Mouse (Mus musculus) forebrain, embryonic 16.5 days (tissue): ENCODE measurements around the gene Nars2. TPM values are rescaled to one million over a fixed set of nuclear protein-coding genes. Genes with fewer than 3 reads are reported as not detected.

Experiments
- ATAC-seq: fragments of 200-750 bp; cut with Nextera tagmentation; 2 replicates; pipeline ENCODE4 v1.8.0; 2017; ENCODE audit warnings: mild to moderate bottlenecking, moderate library complexity
- H3K27ac ChIP-seq: fragments of 300-500 bp; sonication (generic); 2 replicates; pipeline ENCODE4 v1.5.1; 2014; ENCODE audit warnings: low read length, control low read depth
- H3K27me3 ChIP-seq: fragments of 300-500 bp; sonication (generic); replicated peaks from 2 replicates; pipeline ENCODE4 v1.6.1; 2014; ENCODE audit warnings: low read length; ENCODE audit not compliant: control insufficient read depth, insufficient read depth
- H3K36me3 ChIP-seq: fragments of 300-500 bp; sonication (generic); 2 replicates; pipeline ENCODE4 v1.6.1; 2014; ENCODE audit not compliant: control insufficient read depth, insufficient read depth
- H3K4me1 ChIP-seq: fragments of 300-500 bp; sonication (generic); replicated peaks from 2 replicates; pipeline ENCODE4 v1.6.1; 2014; ENCODE audit warnings: low read length; ENCODE audit not compliant: control insufficient read depth, insufficient read depth
- H3K4me2 ChIP-seq: fragments of 300-500 bp; sonication (generic); 2 replicates; pipeline ENCODE4 v1.6.1; 2014; ENCODE audit warnings: mild to moderate bottlenecking, low read length, control low read depth
- H3K4me3 ChIP-seq: fragments of 300-500 bp; sonication (generic); replicated peaks from 2 replicates; pipeline ENCODE4 v1.5.1; 2014; ENCODE audit warnings: mild to moderate bottlenecking, low read length, control low read depth
- H3K9ac ChIP-seq: fragments of 300-500 bp; sonication (generic); replicated peaks from 2 replicates; pipeline ENCODE4 v1.6.1; 2014; ENCODE audit warnings: low read depth, low read length, control low read depth
- H3K9me3 ChIP-seq: fragments of 300-500 bp; sonication (generic); 2 replicates; pipeline ENCODE4 v1.6.1; 2016; ENCODE audit warnings: low read length; ENCODE audit not compliant: control insufficient read depth
- WGBS: fragments of 180-500 bp; shearing (Covaris S2); extraction: QIAGEN DNeasy Blood & Tissue Kit; methylation state at CpG from one replicate; pipeline ENCODE4 v1.1.7; 2014; 5-methylcytosine and 5-hydroxymethylcytosine counted together
- polyA plus RNA-seq: library from polyadenylated mRNA; unstranded; fragments of >200 nt; fragmentation: Nextera tagmentation; extraction: Ambion mirVana; gene quantifications from 2 replicates; pipeline ENCODE4 v1.2.1, GENCODE M21; 2015

Nars2 gene
- 22.2 and 30.4 TPM in 2 replicates for polyA plus RNA-seq

DNA sequence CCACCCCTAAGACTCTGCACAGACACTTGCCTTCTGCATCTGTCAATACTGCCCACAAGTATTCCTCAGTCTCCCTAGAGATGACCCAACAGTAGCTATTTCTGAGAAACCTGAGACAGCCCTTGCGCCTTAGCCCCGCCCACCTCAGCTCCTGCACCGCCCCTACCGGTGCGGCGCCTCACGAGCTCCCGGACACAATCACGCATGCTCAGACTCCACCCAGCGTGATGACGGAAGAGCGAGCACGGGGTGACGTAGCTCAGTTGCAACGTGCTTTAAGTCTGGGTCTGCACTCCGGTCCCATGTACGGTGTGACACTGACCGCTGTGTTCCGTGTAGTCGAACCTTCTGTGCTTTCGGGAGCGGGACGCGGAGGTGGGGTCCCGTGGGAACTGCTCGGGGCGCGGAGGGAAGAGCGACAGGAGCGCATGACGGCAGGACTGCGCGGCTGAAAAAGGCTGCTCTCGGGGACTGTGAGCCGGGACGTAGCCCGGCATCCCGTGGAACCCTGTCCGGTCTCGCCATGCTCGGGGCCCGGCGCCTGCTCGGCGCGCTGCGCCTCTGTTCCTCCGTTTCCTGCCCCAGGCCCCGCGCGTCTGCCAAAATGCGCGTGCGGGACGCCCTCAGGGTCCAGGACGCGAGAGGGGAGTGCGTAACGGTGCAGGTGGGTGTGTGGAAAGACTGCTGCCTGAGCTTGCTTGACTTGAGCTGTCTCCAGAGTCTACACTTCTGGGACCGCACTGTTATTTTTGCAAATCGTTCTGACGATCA, at the start of gene Nars2:
Gene Nars2 (plus strand): TSS at position 225 of the 771 bp plus-strand sequence.
- H3K4me1 ChIP-seq: peaks cover 9% of the 10 kb centered on the region
- ATAC-seq: peak; percentile 100
- peak within 1 kb of the TSS; percentile 68 for H3K4me3 ChIP-seq
- H3K36me3 ChIP-seq: no peaks in the 10 kb centered on the region
- H3K27ac ChIP-seq: peak within 1 kb of the TSS; percentile 77
- H3K4me2 ChIP-seq: peak within 1 kb of the TSS; percentile 61
- peak within 1 kb of the TSS; percentile 80 for H3K9ac ChIP-seq
- H3K27me3 ChIP-seq: no peaks in the 10 kb centered on the region
- no peaks in the 10 kb centered on the region for H3K9me3 ChIP-seq
- WGBS: under 1% methylated on average over 62 of the region's 62 CpGs

DNA sequence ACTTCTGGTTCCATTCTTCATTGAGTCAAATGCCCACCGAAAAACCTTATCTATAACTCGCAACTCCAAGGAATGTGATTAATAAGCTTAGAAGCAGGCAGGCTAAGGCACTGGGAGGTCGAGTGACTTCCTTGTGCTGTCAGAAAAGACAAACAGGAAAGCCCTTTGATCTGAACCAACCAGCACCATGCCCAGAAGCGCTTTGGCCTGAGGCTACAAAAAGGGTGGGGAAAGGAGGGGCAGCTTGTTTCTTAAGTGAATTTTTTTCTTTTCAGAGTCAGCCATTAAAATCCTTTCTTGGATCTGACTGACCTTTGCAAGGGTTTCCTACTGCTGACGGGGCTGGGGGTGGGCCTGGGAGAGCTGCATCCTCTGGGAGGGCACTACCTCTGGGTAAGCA, 49.1 kb upstream of the Nars2 start:
- Histone ChIP-seq H3K4me3 (no peak overlapping the region), H3K9ac (no peak overlapping the region), H3K27me3 (no peaks in the 10 kb centered on the region), H3K27ac (no peak overlapping the region), H3K36me3 (peaks cover 6% of the 10 kb centered on the region; the same call in 1 of the 2 replicates), H3K9me3 (no peaks in the 10 kb centered on the region), H3K4me1 (peaks cover 44% of the 10 kb centered on the region), H3K4me2 (no peak overlapping the region)
- 61% methylated on average over 5 of the region's 5 CpGs for WGBS
- ATAC-seq: no peak

DNA sequence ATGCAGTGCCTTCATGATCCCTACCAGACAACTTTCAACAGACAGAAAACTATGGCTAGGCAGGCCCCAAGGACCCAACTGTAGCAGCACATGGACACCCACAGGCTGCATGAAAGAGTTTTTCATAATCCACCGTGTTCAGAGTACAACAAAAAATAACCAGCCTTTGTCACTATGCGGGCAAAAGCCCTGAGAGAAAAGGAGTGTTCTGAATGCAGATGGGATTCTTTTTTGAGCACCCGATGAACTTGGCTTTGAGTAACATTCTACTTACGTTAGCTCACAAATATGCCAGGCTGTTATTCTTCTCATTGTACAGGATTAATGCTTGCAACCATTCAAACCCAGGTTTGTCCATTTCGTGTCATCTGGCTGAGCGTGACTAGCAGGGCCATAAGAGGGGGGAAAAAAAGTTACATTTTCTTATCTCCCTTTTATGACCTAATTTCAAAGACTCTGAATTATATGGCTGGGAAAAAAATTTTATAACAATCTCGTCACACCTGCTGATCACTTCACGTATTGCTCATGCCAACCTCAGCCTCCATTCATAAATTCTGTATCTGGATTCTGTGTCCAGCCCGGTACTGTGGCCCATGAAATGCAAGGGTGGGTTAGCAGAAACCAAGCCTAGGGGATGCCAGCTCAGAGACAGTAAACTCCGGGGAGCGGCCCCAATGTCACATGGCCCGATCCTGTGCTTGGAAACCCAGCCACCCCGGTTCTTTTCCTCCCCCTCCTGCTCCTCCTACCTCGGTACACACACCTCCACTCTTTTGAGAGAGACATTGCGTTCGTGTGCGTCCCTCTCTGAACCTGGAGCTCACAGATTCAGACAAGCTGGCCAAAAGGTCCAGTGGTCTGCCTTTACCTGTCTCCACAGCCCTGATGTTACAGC, 48.0 kb upstream of the Nars2 start:
- H3K4me1 ChIP-seq: peaks cover 49% of the 10 kb centered on the region

DNA sequence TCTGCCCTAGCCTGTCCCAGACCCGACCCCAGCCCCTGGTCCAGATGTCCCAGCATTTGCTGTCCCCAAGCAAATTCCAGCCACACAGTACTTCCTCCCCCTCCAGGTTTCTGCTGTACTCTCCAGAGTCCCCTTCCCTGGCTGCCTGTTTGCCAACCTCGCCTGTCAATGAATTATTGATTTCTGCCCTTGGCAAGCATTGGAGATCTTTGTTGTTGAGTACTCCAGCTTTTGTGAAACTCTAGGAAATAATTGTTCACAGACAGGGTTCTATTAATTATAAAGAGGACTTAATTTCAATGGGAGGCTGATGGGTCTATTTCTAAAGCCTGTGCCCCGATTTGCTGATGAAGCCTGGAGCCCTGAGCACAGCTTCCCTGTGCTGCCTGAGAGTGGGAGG, 46.9 kb upstream of the Nars2 start:
- no peaks in the 10 kb centered on the region for H3K9me3 ChIP-seq
- no peak overlapping the region for H3K4me2 ChIP-seq
- H3K4me3 ChIP-seq: no peak overlapping the region
- H3K9ac ChIP-seq: no peak overlapping the region
- H3K27me3 ChIP-seq: no peaks in the 10 kb centered on the region
- ATAC-seq: peak; percentile 45
- 35% methylated on average over 3 of the region's 3 CpGs for WGBS
- peaks cover 6% of the 10 kb centered on the region; the same call in 1 of the 2 replicates for H3K36me3 ChIP-seq
- H3K27ac ChIP-seq: 0 out of 2 replicates have a peak overlapping the region, but pooled peaks have one; percentile 51
- H3K4me1 ChIP-seq: peaks cover 38% of the 10 kb centered on the region

More for the DNA sequence above, 48.0 kb upstream of the Nars2 start:
- no peaks in the 10 kb centered on the region for H3K27me3 ChIP-seq
- H3K9me3 ChIP-seq: no peaks in the 10 kb centered on the region
- H3K4me2 ChIP-seq: no peak overlapping the region
- no peak overlapping the region for H3K9ac ChIP-seq
- peak overlapping the region; percentile 17 for H3K27ac ChIP-seq
- peaks cover 6% of the 10 kb centered on the region; the same call in 1 of the 2 replicates for H3K36me3 ChIP-seq
- no peak overlapping the region for H3K4me3 ChIP-seq
- 47% methylated on average over 17 of the region's 17 CpGs for WGBS
- no peak for ATAC-seq

DNA sequence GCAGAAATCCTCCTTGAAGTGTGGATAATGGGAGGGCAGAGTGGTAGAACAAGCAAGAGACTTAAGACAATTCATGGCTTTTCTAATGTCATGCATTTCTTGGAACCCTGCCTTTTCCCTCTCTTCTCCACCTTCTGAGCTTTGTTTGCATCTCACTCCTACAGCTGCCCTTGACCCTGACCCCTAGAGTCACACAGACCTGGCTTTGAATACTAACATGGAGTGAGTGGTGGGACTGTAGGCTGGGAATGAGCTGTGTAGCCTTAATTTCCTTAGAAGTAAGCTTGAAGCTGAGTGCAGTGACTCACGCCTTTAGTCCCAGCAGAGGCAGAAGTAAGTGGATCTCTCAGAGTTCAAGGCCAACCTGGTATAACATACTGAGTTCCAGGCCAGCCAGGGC, 46.4 kb upstream of the Nars2 start:
- 78% methylated on average over 1 of the region's 1 CpGs for WGBS
- Histone ChIP-seq H3K4me2 (no peak overlapping the region), H3K36me3 (peaks cover 6% of the 10 kb centered on the region; the same call in 1 of the 2 replicates), H3K4me1 (peaks cover 35% of the 10 kb centered on the region), H3K4me3 (no peak overlapping the region), H3K9me3 (no peaks in the 10 kb centered on the region), H3K27me3 (no peaks in the 10 kb centered on the region), H3K9ac (no peak overlapping the region), H3K27ac (0 out of 2 replicates have a peak overlapping the region, but pooled peaks have one; percentile 45)
- ATAC-seq: no peak

DNA sequence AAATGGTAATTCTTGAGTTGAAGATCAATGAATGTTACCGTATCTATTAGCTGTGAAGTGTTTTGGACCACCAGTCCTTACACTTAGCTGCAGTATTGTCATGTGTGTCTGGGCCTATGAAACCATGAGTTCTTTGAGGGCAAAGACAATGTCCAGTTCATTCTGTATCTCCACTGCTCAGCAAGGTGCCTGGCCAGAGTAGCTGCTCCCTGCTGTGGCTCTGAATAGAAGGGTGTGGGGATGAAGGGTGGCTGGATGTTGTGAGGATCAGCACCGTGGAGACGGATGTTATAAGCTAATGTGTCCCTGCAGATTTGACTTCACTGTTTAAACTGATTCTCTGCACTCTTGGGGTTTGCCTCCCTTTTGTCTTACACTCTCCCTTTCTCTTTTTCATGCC, 45.9 kb upstream of the Nars2 start:
- no peak for ATAC-seq
- peaks cover 6% of the 10 kb centered on the region; the same call in 1 of the 2 replicates for H3K36me3 ChIP-seq
- no peak overlapping the region for H3K4me3 ChIP-seq
- no peak overlapping the region for H3K27ac ChIP-seq
- WGBS: 57% methylated on average over 3 of the region's 3 CpGs
- H3K27me3 ChIP-seq: no peaks in the 10 kb centered on the region
- H3K4me2 ChIP-seq: no peak overlapping the region
- H3K4me1 ChIP-seq: peaks cover 31% of the 10 kb centered on the region
- no peaks in the 10 kb centered on the region for H3K9me3 ChIP-seq
- no peak overlapping the region for H3K9ac ChIP-seq

DNA sequence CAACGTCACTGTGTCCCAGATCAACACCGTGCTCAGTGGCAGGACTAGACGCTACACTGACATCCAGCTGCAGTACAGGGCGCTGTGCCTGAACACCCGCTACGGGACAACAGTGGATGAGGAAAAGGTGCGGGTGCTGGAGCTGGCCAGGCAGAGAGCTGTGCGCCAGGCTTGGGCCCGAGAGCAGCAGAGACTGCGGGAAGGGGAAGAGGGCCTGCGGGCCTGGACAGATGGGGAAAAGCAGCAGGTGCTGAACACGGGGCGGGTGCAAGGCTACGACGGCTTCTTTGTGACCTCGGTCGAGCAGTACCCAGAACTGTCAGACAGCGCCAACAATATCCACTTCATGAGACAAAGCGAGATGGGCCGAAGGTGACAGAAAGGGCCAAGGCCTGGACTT, 45.1 kb upstream of the Nars2 start:
- Histone ChIP-seq H3K9ac (no peak overlapping the region), H3K27me3 (no peaks in the 10 kb centered on the region), H3K9me3 (no peaks in the 10 kb centered on the region), H3K4me2 (no peak overlapping the region), H3K4me3 (no peak overlapping the region), H3K4me1 (peaks cover 28% of the 10 kb centered on the region), H3K27ac (no peak overlapping the region), H3K36me3 (peaks cover 6% of the 10 kb centered on the region; the same call in 1 of the 2 replicates)
- 83% methylated on average over 20 of the region's 20 CpGs for WGBS
- no peak for ATAC-seq

DNA sequence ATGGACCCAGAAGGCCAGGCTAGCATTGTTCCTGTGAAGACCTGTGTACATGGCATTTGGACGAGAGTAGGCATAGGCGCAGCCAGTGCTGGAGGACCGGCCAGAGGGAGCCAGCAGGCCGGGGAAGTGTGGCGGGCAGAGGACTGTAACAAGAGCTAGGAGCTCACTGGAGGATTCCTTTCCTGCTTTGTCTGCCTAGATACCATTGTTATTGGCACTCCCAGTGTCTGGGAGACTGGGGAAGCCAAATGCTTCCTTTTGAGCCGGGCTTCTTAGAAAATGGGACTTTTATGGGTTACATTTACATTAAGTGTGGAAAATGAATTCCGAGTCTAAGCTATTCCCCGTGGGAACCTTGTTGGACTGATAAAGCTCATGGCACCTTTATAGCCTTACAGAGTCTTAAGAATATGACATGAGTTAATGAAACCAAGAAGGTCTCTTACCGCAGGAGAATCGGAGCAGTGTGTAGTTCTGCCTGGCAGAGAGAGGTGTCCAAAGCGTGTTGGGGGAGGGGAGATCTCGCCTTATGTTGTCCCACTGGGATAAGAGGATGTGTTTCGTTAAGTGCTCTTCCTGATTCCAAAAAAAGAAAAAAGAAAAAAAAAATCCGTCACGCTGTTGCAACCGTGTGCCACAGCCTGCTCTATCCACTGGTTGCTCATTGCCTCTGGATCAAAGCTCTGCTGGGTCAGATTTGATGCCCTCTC, 43.2 kb upstream of the Nars2 start:
- no peak overlapping the region for H3K4me2 ChIP-seq
- H3K27me3 ChIP-seq: no peaks in the 10 kb centered on the region
- H3K9me3 ChIP-seq: no peaks in the 10 kb centered on the region
- WGBS: 59% methylated on average over 16 of the region's 16 CpGs
- peaks cover 21% of the 10 kb centered on the region for H3K4me1 ChIP-seq
- peak overlapping the region; percentile 64 for H3K27ac ChIP-seq
- ATAC-seq: no peak
- no peak overlapping the region for H3K9ac ChIP-seq
- no peak overlapping the region for H3K4me3 ChIP-seq
- peaks cover 6% of the 10 kb centered on the region; the same call in 1 of the 2 replicates for H3K36me3 ChIP-seq
